Mouse (Mus musculus) embryonic facial prominence, embryonic 14.5 days (tissue): ENCODE measurements around the gene Sept9. TPM values are rescaled to one million over a fixed set of nuclear protein-coding genes. Genes with fewer than 3 reads are reported as not detected.

Source experiments
- ATAC-seq: fragments of 200-750 bp; cut with Nextera tagmentation; 2 replicates; pipeline ENCODE4 v1.8.0; 2017; ENCODE audit warnings: low read depth, moderate number of reproducible peaks, moderate TSS enrichment
- DNase-seq: peaks from one replicate; pipeline ENCODE4 v3.0.0-alpha.2; 2015; ENCODE audit warnings: low spot score
- H3K27ac ChIP-seq: fragments of 300-500 bp; sonication (generic); replicated peaks from 2 replicates; pipeline ENCODE4 v1.5.1; 2014; ENCODE audit warnings: low read depth, mild to moderate bottlenecking, low read length, moderate library complexity
- H3K27me3 ChIP-seq: fragments of 300-500 bp; sonication (generic); replicated peaks from 2 replicates; pipeline ENCODE4 v1.6.1; 2014; ENCODE audit warnings: low read length; ENCODE audit not compliant: control insufficient read depth, insufficient read depth
- H3K36me3 ChIP-seq: fragments of 300-500 bp; sonication (generic); 2 replicates; pipeline ENCODE4 v1.6.1; 2014; ENCODE audit warnings: low read length, mixed read lengths; ENCODE audit not compliant: control insufficient read depth, insufficient read depth
- H3K4me1 ChIP-seq: fragments of 300-500 bp; sonication (generic); 2 replicates; pipeline ENCODE4 v1.6.1; 2014; ENCODE audit warnings: antibody characterized with exemption, low read length; ENCODE audit not compliant: control insufficient read depth, insufficient read depth
- H3K4me2 ChIP-seq: fragments of 300-500 bp; sonication (generic); 2 replicates; pipeline ENCODE4 v1.6.1; 2014; ENCODE audit warnings: low read depth, mild to moderate bottlenecking, low read length, moderate library complexity, mixed read lengths
- H3K4me3 ChIP-seq: fragments of 300-500 bp; sonication (generic); 2 replicates; pipeline ENCODE4 v1.5.1; 2014; ENCODE audit warnings: low read depth, mild to moderate bottlenecking, low read length
- H3K9ac ChIP-seq: fragments of 300-500 bp; sonication (generic); 2 replicates; pipeline ENCODE4 v1.6.1; 2014; ENCODE audit warnings: low read depth, mild to moderate bottlenecking, low read length, moderate library complexity, mixed read lengths
- H3K9me3 ChIP-seq: fragments of 300-500 bp; sonication (generic); 2 replicates; pipeline ENCODE4 v1.6.1; 2016; ENCODE audit warnings: low read length; ENCODE audit not compliant: control insufficient read depth
- WGBS: fragments of 180-500 bp; shearing (Covaris S2); extraction: QIAGEN DNeasy Blood & Tissue Kit; methylation state at CpG from one replicate; pipeline ENCODE4 v1.1.7; 2014; 5-methylcytosine and 5-hydroxymethylcytosine counted together
- polyA plus RNA-seq: library from polyadenylated mRNA; unstranded; fragments of >200 nt; fragmentation: Nextera tagmentation; extraction: Ambion mirVana; gene quantifications from 2 replicates; pipeline ENCODE4 v1.2.1, GENCODE M21; 2014

Sept9 gene
- 115 and 138 TPM in 2 replicates for polyA plus RNA-seq

- peaks cover 25% of the 10 kb centered on the region for H3K27me3 ChIP-seq
- ATAC-seq = peak; percentile 48; the same call in 1 of the 2 replicates
- peak within 1 kb of the TSS; percentile 92 for H3K4me2 ChIP-seq
- peak within 1 kb of the TSS; percentile 48 for H3K4me3 ChIP-seq
- DNase-seq = peak; percentile 39
- no peak within 1 kb of the TSS for H3K27ac ChIP-seq
- no peaks in the 10 kb centered on the region for H3K36me3 ChIP-seq
- H3K9me3 ChIP-seq = no peaks in the 10 kb centered on the region
- H3K9ac ChIP-seq = peak within 1 kb of the TSS; percentile 60
- peaks cover 28% of the 10 kb centered on the region for H3K4me1 ChIP-seq
- WGBS = 2% methylated on average over 47 of the region's 70 CpGs
Measured at GRCm38 (mm10) chr11:117199282-117200175, at the start of gene Sept9. Gene Sept9 (plus strand): TSS chr11:117199661.

GRCm38 (mm10) chr11:117150467-117150966 lies 48.9 kb upstream of the Sept9 start:
- H3K9ac ChIP-seq = no peak overlapping the region
- no peak overlapping the region for H3K27ac ChIP-seq
- 0 out of 2 replicates have a peak, but pooled peaks cover 3% of the 10 kb centered on the region for H3K4me1 ChIP-seq
- no peak overlapping the region for H3K4me2 ChIP-seq
- H3K4me3 ChIP-seq = no peak overlapping the region
- peaks cover 89% of the 10 kb centered on the region for H3K36me3 ChIP-seq
- ATAC-seq (no peak), DNase-seq (no peak)
- no peaks in the 10 kb centered on the region for H3K27me3 ChIP-seq
- no peaks in the 10 kb centered on the region for H3K9me3 ChIP-seq
- 74% methylated on average over 9 of the region's 9 CpGs for WGBS

- Histone ChIP-seq H3K36me3 (peaks cover 89% of the 10 kb centered on the region), H3K27me3 (no peaks in the 10 kb centered on the region), H3K9ac (no peak overlapping the region), H3K9me3 (no peaks in the 10 kb centered on the region), H3K27ac (no peak overlapping the region), H3K4me1 (0 out of 2 replicates have a peak, but pooled peaks cover 3% of the 10 kb centered on the region), H3K4me3 (no peak overlapping the region), H3K4me2 (no peak overlapping the region)
- 87% methylated on average over 7 of the region's 7 CpGs for WGBS
- no peak for DNase-seq
- ATAC-seq = no peak
Measured at GRCm38 (mm10) chr11:117151461-117151860, 48.0 kb upstream of the Sept9 start.

- DNase-seq = no peak
- Histone ChIP-seq H3K36me3 (peaks cover 88% of the 10 kb centered on the region), H3K4me1 (0 out of 2 replicates have a peak, but pooled peaks cover 3% of the 10 kb centered on the region), H3K9ac (no peak overlapping the region), H3K4me3 (no peak overlapping the region), H3K27ac (no peak overlapping the region), H3K27me3 (no peaks in the 10 kb centered on the region), H3K9me3 (no peaks in the 10 kb centered on the region), H3K4me2 (no peak overlapping the region)
- no peak for ATAC-seq
- 63% methylated on average over 6 of the region's 6 CpGs for WGBS
Measured at GRCm38 (mm10) chr11:117152541-117152940, 46.9 kb upstream of the Sept9 start.

- DNase-seq (no peak), ATAC-seq (peak; percentile 20; the same call in 1 of the 2 replicates)
- Histone ChIP-seq H3K9ac (0 out of 2 replicates have a peak overlapping the region, but pooled peaks have one; percentile 22), H3K4me3 (no peak overlapping the region), H3K27ac (no peak overlapping the region), H3K27me3 (no peaks in the 10 kb centered on the region), H3K36me3 (peaks cover 88% of the 10 kb centered on the region), H3K9me3 (no peaks in the 10 kb centered on the region), H3K4me2 (no peak overlapping the region), H3K4me1 (0 out of 2 replicates have a peak, but pooled peaks cover 3% of the 10 kb centered on the region)
- 65% methylated on average over 9 of the region's 9 CpGs for WGBS
Measured at GRCm38 (mm10) chr11:117153553-117153952, 45.9 kb upstream of the Sept9 start.

- 73% methylated on average over 7 of the region's 7 CpGs for WGBS
- Histone ChIP-seq H3K9ac (no peak overlapping the region), H3K27me3 (no peaks in the 10 kb centered on the region), H3K9me3 (no peaks in the 10 kb centered on the region), H3K4me2 (no peak overlapping the region), H3K4me3 (no peak overlapping the region), H3K4me1 (0 out of 2 replicates have a peak, but pooled peaks cover 3% of the 10 kb centered on the region), H3K36me3 (peaks cover 87% of the 10 kb centered on the region), H3K27ac (no peak overlapping the region)
- DNase-seq (no peak), ATAC-seq (no peak)
Measured at GRCm38 (mm10) chr11:117154088-117154815, 45.2 kb upstream of the Sept9 start.

GRCm38 (mm10) chr11:117156725-117157124 lies 42.7 kb upstream of the Sept9 start:
- no peak overlapping the region for H3K27ac ChIP-seq
- no peaks in the 10 kb centered on the region for H3K9me3 ChIP-seq
- peaks cover 76% of the 10 kb centered on the region for H3K36me3 ChIP-seq
- H3K27me3 ChIP-seq = no peaks in the 10 kb centered on the region
- no peak overlapping the region for H3K9ac ChIP-seq
- ATAC-seq (no peak), DNase-seq (peak; percentile 59)
- 0 out of 2 replicates have a peak, but pooled peaks cover 3% of the 10 kb centered on the region for H3K4me1 ChIP-seq
- no peak overlapping the region for H3K4me2 ChIP-seq
- 37% methylated on average over 10 of the region's 15 CpGs for WGBS
- no peak overlapping the region for H3K4me3 ChIP-seq

GRCm38 (mm10) chr11:117158343-117158742 lies 41.1 kb upstream of the Sept9 start:
- Histone ChIP-seq H3K4me2 (no peak overlapping the region), H3K9ac (no peak overlapping the region), H3K9me3 (no peaks in the 10 kb centered on the region), H3K4me3 (no peak overlapping the region), H3K27ac (no peak overlapping the region), H3K36me3 (peaks cover 68% of the 10 kb centered on the region), H3K27me3 (no peaks in the 10 kb centered on the region), H3K4me1 (0 out of 2 replicates have a peak, but pooled peaks cover 3% of the 10 kb centered on the region)
- WGBS = 76% methylated on average over 10 of the region's 11 CpGs
- peak; percentile 6; the same call in 1 of the 2 replicates for ATAC-seq
- no peak for DNase-seq
